Mouse (Mus musculus) forelimb bud, embryonic 11.5 days (tissue): ENCODE data around the gene Gart.

Experiments used
- DNase-seq: peaks from one replicate; pipeline ENCODE4 v3.0.0-alpha.2; 2012; ENCODE audit warnings: low read depth, low spot score

Gene Gart

GRCm38 (mm10) chr16:91646681-91647419 lies at the start of gene Gart:
Gene Gart, minus strand, starts transcription at chr16:91646952.
- DNase-seq = peak; percentile 80

GRCm38 (mm10) chr16:91695108-91695755 lies 48.5 kb upstream of the Gart start:
- peak; percentile 13 for DNase-seq

- peak; percentile 81 for DNase-seq
Measured at GRCm38 (mm10) chr16:91694455-91695084, 47.8 kb upstream of the Gart start.

GRCm38 (mm10) chr16:91689791-91690190 lies 43.0 kb upstream of the Gart start:
- no peak for DNase-seq

GRCm38 (mm10) chr16:91688619-91689334 lies 42.0 kb upstream of the Gart start, which contains the start of gene Donson:
Gene Donson, minus strand, starts transcription at chr16:91688770.
- DNase-seq = peak; percentile 79

GRCm38 (mm10) chr16:91688023-91688618 lies 41.4 kb upstream of the Gart start:
- no peak for DNase-seq

- no peak for DNase-seq
Measured at GRCm38 (mm10) chr16:91686369-91686768, 39.6 kb upstream of the Gart start.

- DNase-seq = no peak
Measured at GRCm38 (mm10) chr16:91685526-91685925, 38.8 kb upstream of the Gart start.

GRCm38 (mm10) chr16:91680656-91681055 lies 33.9 kb upstream of the Gart start:
- no peak for DNase-seq

- no peak for DNase-seq
Measured at GRCm38 (mm10) chr16:91678147-91678911, 31.6 kb upstream of the Gart start.

- no peak for DNase-seq
Measured at GRCm38 (mm10) chr16:91674500-91674899, 27.7 kb upstream of the Gart start.

- no peak for DNase-seq
Measured at GRCm38 (mm10) chr16:91663795-91664194, 17.0 kb upstream of the Gart start.

GRCm38 (mm10) chr16:91662336-91662735 lies 15.6 kb upstream of the Gart start:
- DNase-seq = no peak

- no peak for DNase-seq
Measured at GRCm38 (mm10) chr16:91661397-91661796, 14.6 kb upstream of the Gart start.

GRCm38 (mm10) chr16:91659798-91660197 lies 13.0 kb upstream of the Gart start:
- DNase-seq = no peak

- DNase-seq = no peak
Measured at GRCm38 (mm10) chr16:91658471-91658870, 11.7 kb upstream of the Gart start.

- no peak for DNase-seq
Measured at GRCm38 (mm10) chr16:91657285-91657684, 10.5 kb upstream of the Gart start.

GRCm38 (mm10) chr16:91655285-91655684 lies 8.5 kb upstream of the Gart start:
- DNase-seq = no peak

- no peak for DNase-seq
Measured at GRCm38 (mm10) chr16:91652191-91652590, 5.4 kb upstream of the Gart start.

- DNase-seq = no peak
Measured at GRCm38 (mm10) chr16:91649781-91650180, 3.0 kb upstream of the Gart start.

- no peak for DNase-seq
Measured at GRCm38 (mm10) chr16:91649246-91649645, 2.5 kb upstream of the Gart start.
